14 mouse cellular contexts compared by ENCODE assay signal in genomic region chr2:18970461-18970860, GRCm38 (mm10).
"Had no signal": no experiment of that assay in that cellular context is flagged by ENCODE, and none has a peak within 500 bp of the region (broad histone marks: within the 10 kb centered on the region; RNA-seq: fewer than 3 reads in every experiment).

No protein-coding gene starts in this region.

- H3K4me3 ChIP-seq: layer of hippocampus, adult 2 months; left cerebral cortex, adult 2 months; midbrain, embryonic 12.5 days had no signal

- H3K36me3 ChIP-seq: midbrain, embryonic 12.5 days had no signal

- ATAC-seq: intestine, embryonic 16.5 days; lung, postnatal 0 days; midbrain, embryonic 16.5 days had no signal

- H3K4me2 ChIP-seq: lung, embryonic 14.5 days; midbrain, embryonic 12.5 days had no signal

- DNase-seq: kidney, adult 2 months; kidney, postnatal 25 days; layer of hippocampus, adult 9-11 months; lung, embryonic 14.5 days; thymus, adult 18-20 months; thymus, postnatal 4 days had no signal

- H3K27me3 ChIP-seq: midbrain, embryonic 12.5 days had no signal

- H3K9ac ChIP-seq: lung, embryonic 14.5 days; midbrain, embryonic 12.5 days had no signal

- H3K27ac ChIP-seq: kidney, postnatal 0 days; layer of hippocampus, adult 2 months; left cerebral cortex, adult 2 months; macrophage; midbrain, embryonic 12.5 days had no signal
